Mouse (Mus musculus) bone marrow macrophage, adult 2 months (primary cell): ENCODE data around the gene Cep170b. TPM values are rescaled to one million over a fixed set of nuclear protein-coding genes. Genes with fewer than 3 reads are reported as not detected.

Experiments used
- H3K27ac ChIP-seq: 2 replicates; pipeline ENCODE4 v1.5.1; 2012; ENCODE audit warnings: low read depth, low read length; ENCODE audit not compliant: insufficient read depth
- H3K4me1 ChIP-seq: 2 replicates; pipeline ENCODE4 v1.6.1; 2012; ENCODE audit warnings: low read length; ENCODE audit not compliant: control insufficient read depth, insufficient read depth
- H3K4me3 ChIP-seq: 2 replicates; pipeline ENCODE4 v1.5.1; 2012; ENCODE audit warnings: mild to moderate bottlenecking, low read length, moderate library complexity; ENCODE audit not compliant: insufficient read depth
- CTCF ChIP-seq: IDR thresholded peaks from 2 replicates; pipeline ENCODE4 v1.5.1; 2012; ENCODE audit warnings: low read depth, mild to moderate bottlenecking, low read length, moderate library complexity
- POLR2A ChIP-seq: IDR thresholded peaks from 2 replicates; pipeline ENCODE4 v1.6.1; 2012; ENCODE audit warnings: mild to moderate bottlenecking, low read depth, low read length, borderline replicate concordance
- polyA plus RNA-seq: library from polyadenylated mRNA; stranded (reverse); fragments of >200 nt; gene quantifications from 2 replicates; pipeline ENCODE4 v1.2.4, GENCODE M21; 2012; ENCODE audit not compliant: missing spikeins, insufficient read depth, insufficient read length

The Cep170b gene
- polyA plus RNA-seq, 1 experiment, result 8.5 TPM

DNA sequence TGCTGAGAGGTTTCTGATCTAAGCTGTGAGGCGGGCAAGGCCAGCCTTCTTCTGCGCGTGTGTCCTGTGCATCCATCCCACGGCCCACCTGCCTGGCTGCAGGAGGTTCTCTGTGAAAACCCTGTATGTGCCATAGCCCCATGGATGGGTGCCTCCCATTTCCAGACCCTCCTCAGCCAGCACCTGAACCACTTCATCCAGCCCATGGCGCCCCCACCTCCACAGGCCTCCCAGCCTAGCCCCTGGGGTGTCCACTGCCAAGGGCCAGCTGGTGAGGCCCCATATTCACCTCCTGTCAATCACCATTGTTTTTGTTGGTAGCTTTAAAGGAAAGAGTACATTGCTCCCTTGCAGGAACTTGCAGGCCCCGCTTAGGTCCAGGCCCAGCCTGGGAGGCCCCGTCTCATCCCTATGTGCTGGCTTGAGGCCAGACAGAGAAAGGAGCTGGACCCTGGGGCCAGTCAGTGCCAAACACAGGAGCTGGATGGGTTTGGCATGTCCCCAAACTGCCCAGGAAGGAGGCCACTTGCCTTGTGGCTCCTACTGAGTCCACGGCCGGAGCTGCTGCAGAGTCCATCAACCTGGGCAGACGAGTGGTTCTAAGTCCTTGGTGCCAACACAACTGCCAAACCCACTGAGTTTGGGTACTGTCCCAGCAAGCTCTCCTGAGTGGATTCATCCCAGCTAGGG is 24.8 kb downstream of the Cep170b start:
- Histone ChIP-seq H3K27ac (no peak overlapping the region), H3K4me1 (peaks cover 4% of the 10 kb centered on the region; the same call in 1 of the 2 replicates), H3K4me3 (no peak overlapping the region)
- TF ChIP-seq CTCF (no peak), POLR2A (no peak)

DNA sequence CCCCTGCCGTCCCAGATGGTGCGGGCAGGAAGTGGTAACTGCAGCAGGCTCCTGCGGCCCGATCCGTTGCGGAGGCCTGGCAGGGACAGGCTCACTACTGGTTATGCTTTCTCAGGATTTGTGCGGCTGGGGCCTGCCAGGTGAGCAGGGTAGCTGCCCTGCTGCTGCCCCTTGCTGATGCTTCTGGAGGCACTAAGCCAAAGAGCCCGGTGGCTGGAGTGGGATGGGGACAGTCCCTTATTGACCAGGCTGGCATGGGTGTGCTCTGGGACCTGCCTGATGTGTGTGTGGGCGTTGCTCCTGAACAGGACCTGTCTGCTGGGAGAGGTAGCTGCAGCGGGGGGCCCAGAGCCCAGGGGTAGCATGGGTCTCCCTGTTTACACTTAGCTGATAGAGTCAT is 25.5 kb downstream of the Cep170b start:
- Histone ChIP-seq H3K4me1 (peaks cover 4% of the 10 kb centered on the region; the same call in 1 of the 2 replicates), H3K27ac (no peak overlapping the region), H3K4me3 (no peak overlapping the region)
- no peak for TF ChIP-seq POLR2A

DNA sequence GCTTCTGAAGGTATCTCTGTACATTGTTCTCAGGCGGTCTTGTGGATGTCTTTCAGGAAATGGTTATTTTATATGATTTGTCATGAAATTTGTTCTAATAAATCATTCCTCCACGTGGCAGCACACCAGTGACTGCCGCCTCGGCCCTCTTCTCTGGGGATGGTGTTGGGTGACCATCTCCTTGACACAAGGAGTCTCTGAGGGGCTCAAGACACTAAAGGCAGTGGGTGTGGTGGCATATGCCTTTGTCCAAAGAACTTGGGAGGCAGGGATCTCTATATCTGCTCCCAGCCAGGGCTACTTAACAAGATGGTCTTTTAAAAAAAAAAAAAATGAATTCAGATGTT is 26.2 kb downstream of the Cep170b start:
- Histone ChIP-seq H3K4me1 (peaks cover 4% of the 10 kb centered on the region; the same call in 1 of the 2 replicates), H3K27ac (no peak overlapping the region), H3K4me3 (no peak overlapping the region)
- TF ChIP-seq CTCF (no peak), POLR2A (no peak)

DNA sequence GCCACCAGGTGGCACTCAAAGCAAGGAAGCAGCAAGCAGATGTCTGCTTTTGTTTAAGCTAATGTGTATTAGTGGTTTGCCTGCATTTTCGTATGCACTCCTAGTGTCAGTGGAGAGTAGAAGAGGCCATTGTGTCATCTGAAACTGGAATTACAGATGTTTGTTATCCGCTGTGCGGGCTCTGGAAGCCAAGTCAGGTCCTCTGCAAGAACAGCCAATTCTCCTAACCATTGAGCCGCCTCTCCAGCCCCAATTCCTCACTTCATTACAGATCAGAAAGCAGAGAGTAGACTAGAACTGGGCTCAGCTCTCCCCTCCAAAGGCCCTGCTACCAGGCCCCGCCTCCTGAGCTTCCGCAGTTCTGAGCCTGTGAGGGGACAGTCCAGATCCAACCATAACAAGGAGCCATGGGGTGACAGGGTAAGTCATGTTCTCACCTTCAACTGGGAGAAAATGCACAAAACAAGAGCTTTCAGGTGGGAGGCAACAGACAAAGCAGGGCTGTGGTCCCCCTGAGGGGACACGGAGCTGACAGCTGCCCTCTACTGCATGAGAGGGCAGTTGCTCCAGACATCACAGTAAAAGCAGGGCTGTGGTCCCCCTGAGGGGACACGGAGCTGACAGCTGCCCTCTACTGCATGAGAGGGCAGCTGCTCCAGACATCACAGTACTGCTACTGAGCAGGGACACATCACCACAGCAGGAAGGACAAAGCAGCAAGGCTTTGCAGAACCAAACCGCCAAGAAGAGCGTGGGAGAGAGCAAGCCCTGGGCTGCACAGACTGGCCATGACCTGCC is 26.8 kb downstream of the Cep170b start:
- no peak overlapping the region for H3K27ac ChIP-seq
- no peak overlapping the region for H3K4me3 ChIP-seq
- no peak for TF ChIP-seq CTCF
- TF ChIP-seq POLR2A, result no peak
- H3K4me1 ChIP-seq, result peaks cover 4% of the 10 kb centered on the region; the same call in 1 of the 2 replicates

DNA sequence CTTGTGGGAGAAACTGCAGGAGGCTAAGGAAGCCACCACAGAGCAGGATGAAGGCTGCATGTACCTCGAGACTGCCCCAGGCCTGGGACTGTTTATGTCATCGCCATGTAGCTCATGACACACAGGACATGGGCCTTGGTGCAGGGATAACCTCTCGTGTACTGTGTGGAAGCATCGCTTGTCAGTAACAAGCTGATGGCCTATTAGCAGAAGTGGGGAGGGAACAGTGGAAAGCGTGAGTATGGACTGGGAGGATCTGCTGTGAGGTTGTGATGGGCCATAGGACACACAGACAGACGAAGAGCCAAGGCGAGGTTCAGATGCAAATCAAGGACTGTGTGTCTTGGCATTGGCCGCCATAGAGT is 27.3 kb downstream of the Cep170b start:
- H3K4me1 ChIP-seq, result peaks cover 8% of the 10 kb centered on the region; the same call in 1 of the 2 replicates
- H3K27ac ChIP-seq, result no peak overlapping the region
- no peak for TF ChIP-seq POLR2A
- no peak for TF ChIP-seq CTCF
- H3K4me3 ChIP-seq, result no peak overlapping the region

DNA sequence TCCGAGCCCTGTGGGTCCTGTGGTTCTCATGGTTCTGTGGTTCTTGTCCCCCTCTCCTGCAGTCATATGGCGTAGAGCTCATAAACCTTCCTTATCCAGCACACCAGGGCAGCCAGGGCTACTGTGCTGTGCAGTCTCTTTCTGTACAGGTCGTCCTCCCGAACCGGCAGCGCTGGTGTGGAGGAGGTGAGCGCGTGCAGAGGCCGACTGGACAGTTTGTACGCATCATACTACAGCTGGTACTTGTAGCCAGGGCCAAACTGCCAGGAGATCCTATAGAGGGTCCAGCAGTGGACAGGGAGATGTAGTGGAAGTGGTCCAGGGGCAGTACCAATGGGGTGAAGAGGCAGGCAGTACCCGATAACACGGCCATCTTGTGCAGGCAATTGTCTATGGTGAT is 30.7 kb downstream of the Cep170b start:
- Histone ChIP-seq H3K27ac (no peak overlapping the region), H3K4me3 (no peak overlapping the region), H3K4me1 (peaks cover 10% of the 10 kb centered on the region; the same call in 1 of the 2 replicates)
- TF ChIP-seq POLR2A (no peak), CTCF (no peak)

DNA sequence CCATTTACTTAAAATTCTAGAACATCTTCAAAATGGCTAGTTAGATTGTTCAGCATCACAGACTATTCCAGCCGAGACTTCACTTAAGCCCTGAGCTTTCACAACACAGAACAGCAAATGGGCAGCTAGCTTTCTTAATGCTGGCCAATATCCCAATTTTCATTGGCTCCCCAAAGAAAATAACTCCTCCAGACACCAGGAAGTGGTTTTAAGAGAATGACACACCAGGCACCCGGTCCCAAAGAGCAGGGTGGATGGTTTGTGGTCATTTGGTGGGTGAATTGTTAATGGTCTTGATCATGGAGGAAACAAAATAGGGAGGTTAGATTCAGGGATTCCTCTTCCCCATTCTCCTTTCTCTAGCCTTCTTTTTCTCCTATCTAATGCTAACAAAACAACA is 32.1 kb downstream of the Cep170b start:
- peaks cover 8% of the 10 kb centered on the region; the same call in 1 of the 2 replicates for H3K4me1 ChIP-seq
- no peak overlapping the region for H3K4me3 ChIP-seq
- no peak for TF ChIP-seq CTCF
- no peak for TF ChIP-seq POLR2A
- no peak overlapping the region for H3K27ac ChIP-seq

DNA sequence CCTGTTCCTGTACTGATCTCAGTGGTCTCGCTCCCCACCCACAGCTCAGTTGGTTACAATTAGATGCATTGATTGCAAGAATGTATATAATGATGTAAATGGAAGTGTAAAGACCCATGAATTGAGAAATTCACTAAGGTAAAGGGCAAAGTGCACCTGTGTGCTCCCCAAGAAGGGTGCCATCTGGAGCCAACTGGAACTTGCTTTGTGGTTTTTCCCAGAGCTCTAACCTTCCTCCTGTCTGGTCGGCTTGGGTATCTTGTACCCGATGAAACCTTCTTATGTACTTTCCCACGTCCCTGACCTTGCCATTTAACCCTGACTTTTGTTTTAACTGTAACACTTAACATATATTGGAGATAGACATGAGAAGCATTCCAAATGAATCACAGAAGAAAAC is 35.6 kb downstream of the Cep170b start:
- H3K27ac ChIP-seq, result no peak overlapping the region
- TF ChIP-seq CTCF, result no peak
- TF ChIP-seq POLR2A, result no peak
- H3K4me3 ChIP-seq, result no peak overlapping the region
- peaks cover 8% of the 10 kb centered on the region; the same call in 1 of the 2 replicates for H3K4me1 ChIP-seq

DNA sequence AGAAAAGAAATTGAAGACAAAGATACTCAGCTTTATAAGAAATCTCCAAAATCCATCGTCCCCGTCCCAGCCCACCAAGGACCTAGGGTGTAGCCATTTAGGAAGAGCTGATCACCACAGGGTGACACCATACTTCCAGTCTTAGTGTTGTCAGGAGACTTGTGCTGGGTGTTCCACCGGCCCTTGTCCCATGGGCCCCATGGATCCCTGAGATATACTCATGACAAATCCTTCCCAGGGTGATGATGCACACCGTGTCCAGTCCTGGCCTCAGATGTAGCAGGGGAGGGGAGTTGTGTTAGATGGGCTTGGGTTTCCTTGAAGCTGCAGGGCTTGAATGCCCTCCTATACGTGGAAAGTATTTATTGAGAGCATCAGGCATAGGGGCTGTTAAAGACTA is 37.6 kb downstream of the Cep170b start:
- H3K4me1 ChIP-seq, result peaks cover 5% of the 10 kb centered on the region; the same call in 1 of the 2 replicates
- no peak overlapping the region for H3K27ac ChIP-seq
- no peak for TF ChIP-seq POLR2A
- no peak for TF ChIP-seq CTCF
- H3K4me3 ChIP-seq, result no peak overlapping the region

DNA sequence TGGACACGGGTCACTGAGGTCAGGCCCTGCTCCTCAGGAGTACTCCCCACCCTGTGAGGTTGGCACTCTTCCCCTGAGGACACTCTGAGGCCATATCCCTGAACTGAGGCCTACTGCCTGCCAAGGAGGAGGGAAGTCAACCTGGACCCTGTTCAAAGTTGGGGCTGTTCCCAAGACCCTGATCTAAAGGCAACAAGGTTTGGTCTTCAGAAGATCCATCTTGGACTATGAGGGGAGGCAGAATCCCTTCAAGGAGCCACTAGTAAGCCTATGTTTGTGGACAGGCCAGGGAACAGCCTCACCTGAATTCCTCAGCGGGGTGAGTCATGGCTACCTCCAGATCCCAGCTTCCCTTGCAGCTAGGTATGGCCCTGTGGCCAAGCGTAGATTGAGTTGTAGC is 39.2 kb downstream of the Cep170b start:
- Histone ChIP-seq H3K4me3 (no peak overlapping the region), H3K4me1 (peaks cover 16% of the 10 kb centered on the region), H3K27ac (peak overlapping the region; percentile 96)
- TF ChIP-seq POLR2A (no peak), CTCF (no peak)
